Mouse (Mus musculus) lung, postnatal 25 days (tissue): ENCODE results near the gene Nrde2.

ENCODE experiments used
- DNase-seq: peaks from one replicate; pipeline ENCODE4 v3.0.0; 2022; ENCODE audit warnings: low spot score

The Nrde2 gene

GRCm38 (mm10) chr12:100178898-100179440 is 19.5 kb upstream of the Nrde2 start:
- no peak for DNase-seq

GRCm38 (mm10) chr12:100176469-100177056 is 17.1 kb upstream of the Nrde2 start:
- DNase-seq = no peak

- no peak for DNase-seq
These were observed 13.0 kb upstream of the Nrde2 start for GRCm38 (mm10) chr12:100172481-100172880.

GRCm38 (mm10) chr12:100167931-100168871 is 8.7 kb upstream of the Nrde2 start:
- peak; percentile 43 for DNase-seq

- no peak for DNase-seq
These were observed 8.0 kb upstream of the Nrde2 start for GRCm38 (mm10) chr12:100167502-100167901.

- DNase-seq = no peak
These were observed 7.5 kb upstream of the Nrde2 start for GRCm38 (mm10) chr12:100166939-100167338.

GRCm38 (mm10) chr12:100166177-100166576 is 6.7 kb upstream of the Nrde2 start:
- peak; percentile 59 for DNase-seq

GRCm38 (mm10) chr12:100164991-100165500 is 5.6 kb upstream of the Nrde2 start:
- no peak for DNase-seq

- no peak for DNase-seq
These were observed 7.0 kb downstream of the Nrde2 start for GRCm38 (mm10) chr12:100152466-100152865.

- no peak for DNase-seq
These were observed 15.2 kb downstream of the Nrde2 start for GRCm38 (mm10) chr12:100144269-100144668.

GRCm38 (mm10) chr12:100143737-100144136 is 15.7 kb downstream of the Nrde2 start:
- no peak for DNase-seq

- no peak for DNase-seq
These were observed 16.5 kb downstream of the Nrde2 start for GRCm38 (mm10) chr12:100142848-100143523.

- no peak for DNase-seq
These were observed 24.3 kb downstream of the Nrde2 start for GRCm38 (mm10) chr12:100135117-100135516.

GRCm38 (mm10) chr12:100134395-100134936 is 25.0 kb downstream of the Nrde2 start:
- DNase-seq = no peak

GRCm38 (mm10) chr12:100131655-100132054 is 27.8 kb downstream of the Nrde2 start:
- peak; percentile 49 for DNase-seq

- no peak for DNase-seq
These were observed 28.3 kb downstream of the Nrde2 start for GRCm38 (mm10) chr12:100131167-100131566.

GRCm38 (mm10) chr12:100128961-100129360 is 30.5 kb downstream of the Nrde2 start:
- DNase-seq = no peak

GRCm38 (mm10) chr12:100128522-100128921 is 30.9 kb downstream of the Nrde2 start:
- DNase-seq = no peak

GRCm38 (mm10) chr12:100127866-100128480 is 31.5 kb downstream of the Nrde2 start:
- DNase-seq = peak; percentile 80

GRCm38 (mm10) chr12:100126968-100127865 is 32.2 kb downstream of the Nrde2 start:
- DNase-seq = peak; percentile 57
